Mouse (Mus musculus) CD8-positive naive resting alpha-beta T cell, adult 2 months (primary cell): ENCODE data around the gene Hps6.

ENCODE experiments used
- DNase-seq, 2 experiments: peaks; one replicate each; pipeline ENCODE4 v3.0.0; 2022; ENCODE audit warnings: low read depth in 2 of 2, low spot score in 2 of 2

Gene Hps6

GRCm38 (mm10) chr19:46029652-46030051 is 26.3 kb downstream of the Hps6 start:
- no peak for DNase-seq

DNA sequence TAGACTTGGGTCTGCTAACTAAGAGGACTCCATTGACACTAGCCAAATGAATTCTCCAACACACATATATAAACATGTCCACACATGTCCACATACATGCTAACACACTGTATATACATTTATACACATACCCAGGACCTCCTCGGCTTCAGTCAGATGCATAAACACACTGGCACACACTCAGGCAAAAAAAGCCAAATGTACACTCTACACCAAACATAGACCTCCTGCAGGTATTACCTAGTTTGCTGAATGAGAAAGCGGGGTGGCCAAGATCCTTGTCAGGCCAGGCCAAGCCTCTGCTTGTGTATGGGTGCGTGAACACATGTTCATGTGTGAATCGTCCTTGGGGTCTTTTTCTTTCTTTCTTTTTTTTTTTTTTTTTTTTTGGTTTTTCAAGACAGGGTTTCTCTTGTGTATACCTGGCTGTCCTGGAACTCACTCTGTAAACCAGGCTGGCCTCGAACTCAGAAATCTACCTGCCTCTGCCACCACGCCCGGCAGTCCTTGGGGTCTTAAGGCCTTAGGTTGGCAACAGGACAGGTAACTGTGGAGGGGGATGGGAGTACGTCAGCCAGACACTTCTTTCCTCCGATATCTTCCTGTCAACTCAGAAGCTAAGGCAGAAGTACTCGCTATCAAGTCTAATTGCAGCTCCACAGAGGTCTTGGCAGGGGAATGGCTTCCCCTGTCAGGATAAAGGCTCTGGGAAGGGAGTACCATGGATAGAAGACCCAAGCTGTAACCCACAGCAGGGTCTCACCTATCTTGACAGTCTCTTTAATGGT is 27.1 kb downstream of the Hps6 start:
- no peak for DNase-seq

GRCm38 (mm10) chr19:46031689-46032432 is 28.6 kb downstream of the Hps6 start:
- DNase-seq, result no peak

DNA sequence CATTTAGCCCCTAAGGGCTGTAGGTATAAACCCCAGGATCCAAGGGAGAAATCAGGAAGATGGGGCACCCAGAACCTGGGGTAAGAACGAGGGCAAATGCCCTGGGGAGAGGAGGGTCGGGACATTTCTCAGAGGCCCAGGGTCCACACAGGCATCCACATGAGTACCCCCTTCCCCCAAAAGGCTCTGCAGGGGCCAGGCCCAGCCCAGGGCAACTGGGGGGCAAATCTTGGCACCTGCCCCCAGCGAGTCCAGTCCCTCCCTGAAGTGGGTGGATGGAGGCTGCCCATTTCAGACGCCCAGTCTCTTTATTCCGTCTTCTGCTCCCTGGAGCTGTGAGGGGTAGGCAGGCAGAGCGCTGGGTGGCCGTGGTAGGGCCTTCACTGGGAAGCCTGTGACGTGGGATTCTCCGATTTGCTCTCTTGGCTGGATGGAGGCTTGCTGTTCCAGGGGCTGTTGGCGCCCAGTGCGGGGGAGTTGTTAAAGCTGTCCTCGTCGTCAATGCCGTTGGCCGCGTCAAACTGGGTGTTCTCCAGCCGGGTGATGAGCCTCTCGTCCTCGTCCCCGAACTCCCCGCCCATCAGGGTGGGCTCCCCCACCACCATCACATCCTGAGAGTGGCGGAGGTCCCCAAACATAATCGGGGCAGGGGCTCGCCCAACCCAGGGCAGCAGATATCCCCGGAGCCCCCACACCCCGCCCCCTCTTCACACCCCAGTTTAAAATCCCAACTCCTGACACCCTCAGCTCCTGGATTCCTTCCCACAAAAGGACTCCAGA is 29.6 kb downstream of the Hps6 start:
- no peak for DNase-seq

GRCm38 (mm10) chr19:46033911-46034310 is 30.6 kb downstream of the Hps6 start:
- DNase-seq, result no peak

DNA sequence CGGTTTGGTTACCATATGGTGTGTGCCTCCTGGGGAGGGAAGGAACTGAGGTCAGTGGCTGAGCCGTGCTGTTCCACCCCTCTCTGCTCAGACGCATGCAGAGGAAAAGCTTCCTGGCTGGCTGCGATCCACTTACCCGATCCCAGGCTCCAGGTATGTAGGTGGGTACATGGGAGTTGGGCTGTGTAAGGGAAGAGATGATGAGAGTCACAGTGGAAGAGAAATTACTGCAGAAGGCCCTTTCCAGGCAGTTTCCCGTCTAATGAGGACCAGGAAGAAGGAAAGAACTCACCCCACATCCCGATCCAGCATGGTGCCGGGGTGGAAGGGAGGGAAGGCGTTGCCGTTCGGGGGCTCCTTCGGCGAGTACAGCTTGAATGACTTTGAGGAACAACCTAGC is 32.7 kb downstream of the Hps6 start:
- DNase-seq, result no peak

- DNase-seq, result peak in 1 of 2 experiments; percentile 25
Measured at GRCm38 (mm10) chr19:46036477-46037242, 33.4 kb downstream of the Hps6 start.

- DNase-seq, result peak in 1 of 2 experiments; percentile 42
Measured at GRCm38 (mm10) chr19:46037243-46037924, 34.1 kb downstream of the Hps6 start.

GRCm38 (mm10) chr19:46037925-46038850 is 34.9 kb downstream of the Hps6 start:
- DNase-seq, result peak in 1 of 2 experiments; percentile 32

DNA sequence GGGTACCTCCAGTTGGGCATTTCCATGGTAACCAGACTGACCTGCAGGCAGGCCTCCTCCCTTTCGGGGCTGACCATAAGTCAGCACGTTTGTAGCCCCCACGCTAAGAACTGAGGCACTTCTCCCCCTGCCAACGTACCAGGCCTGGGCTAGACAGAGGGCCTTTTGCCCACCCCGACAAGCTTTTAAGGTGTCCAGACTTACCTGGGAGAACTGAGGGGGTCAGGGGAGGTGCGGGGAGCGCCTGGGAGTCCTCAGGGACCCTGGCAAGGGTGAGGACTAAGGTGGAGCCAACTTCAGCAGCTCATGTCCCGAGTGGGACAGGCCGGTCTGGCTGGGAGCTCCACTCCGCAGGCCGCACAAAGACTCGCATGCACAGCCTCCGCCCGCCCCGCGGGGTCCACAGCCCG is 35.5 kb downstream of the Hps6 start:
- no peak for DNase-seq

- DNase-seq, result peak; percentile 78 to 84
Measured at GRCm38 (mm10) chr19:46039478-46039877, 36.2 kb downstream of the Hps6 start.

DNA sequence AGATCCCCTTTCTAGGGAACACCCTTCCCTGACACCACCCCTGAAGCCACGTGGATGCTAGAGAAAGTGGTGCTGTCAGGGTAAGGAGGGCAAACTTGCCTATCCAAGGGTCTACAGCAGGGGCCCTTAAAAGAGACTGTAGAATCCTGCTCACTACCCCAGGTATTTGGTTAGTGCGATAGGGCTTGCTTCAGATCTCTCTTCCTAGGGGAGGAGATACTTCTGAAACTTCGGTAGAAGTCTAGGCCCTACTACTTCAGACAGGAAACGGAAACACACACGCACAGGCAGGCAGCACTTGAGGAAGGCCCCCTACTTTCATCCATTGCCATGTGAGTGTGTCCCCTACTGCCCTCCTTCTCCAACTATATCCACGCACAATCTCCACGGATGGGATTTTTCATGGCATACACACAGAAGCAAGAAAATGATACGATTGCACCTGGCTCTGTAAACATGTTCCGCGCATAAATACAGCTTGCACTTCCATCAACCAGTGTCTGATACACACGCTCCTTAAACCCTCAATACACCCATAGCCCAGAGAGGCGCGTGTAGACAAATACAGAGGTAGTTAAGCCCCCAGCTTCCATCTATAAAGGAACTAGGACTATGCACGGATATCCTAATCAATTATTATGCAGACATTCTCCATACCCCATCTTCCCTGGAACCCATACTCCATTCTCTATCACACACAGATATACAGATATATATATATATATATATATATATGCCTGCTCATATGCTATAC is 37.0 kb downstream of the Hps6 start:
- DNase-seq, result peak; percentile 41 to 59

DNA sequence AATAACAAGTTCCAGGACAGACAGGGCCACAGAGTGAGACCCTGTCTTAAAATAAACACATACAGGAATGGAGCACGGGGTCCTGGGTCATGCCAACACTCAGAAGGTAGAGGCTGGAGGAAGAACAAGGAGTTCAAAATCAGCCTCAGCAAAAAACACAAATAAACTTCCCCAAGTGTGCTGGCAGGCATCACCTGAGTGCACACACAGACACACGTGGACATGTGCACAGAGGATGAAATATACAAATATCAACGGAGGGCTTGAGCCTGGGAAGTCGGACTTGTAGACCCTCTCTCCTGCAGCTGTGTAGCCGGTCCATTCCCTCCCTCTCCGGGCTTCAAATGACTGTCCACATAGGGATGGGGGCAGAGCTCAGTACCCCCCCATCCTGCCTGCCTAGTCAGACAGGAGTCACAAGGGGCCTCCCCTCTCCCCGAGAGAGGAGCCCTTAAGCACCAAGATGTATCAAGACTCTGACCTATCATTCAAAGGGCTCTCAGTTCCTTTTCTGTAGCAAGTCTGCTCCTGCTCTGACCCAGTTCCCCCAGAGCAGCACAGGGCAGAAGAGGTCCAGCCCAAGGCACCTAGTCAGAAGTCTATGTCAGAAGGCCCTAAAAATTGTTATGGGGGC is 38.1 kb downstream of the Hps6 start:
- no peak for DNase-seq

- no peak for DNase-seq
Measured at GRCm38 (mm10) chr19:46041933-46042475, 38.7 kb downstream of the Hps6 start.

DNA sequence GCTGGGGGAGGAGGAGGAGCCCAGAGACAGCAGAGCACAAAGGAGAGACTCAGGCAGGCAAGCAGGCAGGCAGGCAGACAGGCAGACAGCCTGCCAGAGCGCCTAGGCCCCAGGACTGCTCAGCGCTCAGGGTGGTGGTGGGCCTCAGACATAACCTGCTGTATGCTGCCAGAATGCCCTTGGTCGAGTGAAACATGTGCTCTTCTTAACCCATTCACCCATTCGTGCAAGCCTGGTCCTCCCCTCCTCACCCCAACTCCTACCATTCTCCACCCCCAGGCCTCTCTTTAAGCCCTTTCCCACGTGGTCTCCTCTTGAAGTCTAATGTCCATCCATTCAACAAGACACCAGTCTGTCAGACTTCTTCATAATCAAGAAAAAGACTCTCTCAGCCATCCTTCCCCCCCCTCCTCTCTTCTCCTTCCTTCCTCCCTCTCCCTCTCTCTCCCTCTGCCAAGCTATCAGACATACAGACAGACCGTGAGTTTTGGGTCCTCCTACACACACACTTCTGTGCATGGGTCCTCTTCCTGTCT is 39.2 kb downstream of the Hps6 start:
- peak in 1 of 2 experiments; percentile 33 for DNase-seq

DNA sequence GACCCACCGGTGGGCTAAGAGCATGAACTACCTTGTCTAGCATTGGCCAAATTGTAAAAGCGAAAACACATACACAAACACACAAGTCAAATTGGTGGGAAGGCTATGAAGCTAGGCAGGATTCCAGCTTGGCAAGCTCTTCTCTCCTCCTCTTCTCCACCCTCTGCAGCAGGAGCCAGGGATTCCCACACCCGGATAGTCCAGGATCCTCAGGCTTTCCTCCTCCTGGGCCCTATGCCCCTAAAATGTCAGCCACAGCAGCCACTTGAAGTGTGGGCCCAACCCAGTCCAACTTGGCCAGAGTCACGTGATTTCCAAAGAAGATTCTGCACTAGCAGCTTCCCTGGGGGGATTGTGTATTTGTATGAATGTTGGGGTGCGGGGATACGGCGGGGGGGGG is 40.1 kb downstream of the Hps6 start:
- no peak for DNase-seq

- no peak for DNase-seq
Measured at GRCm38 (mm10) chr19:46044271-46044992, 41.1 kb downstream of the Hps6 start, which contains the start of gene Pprc1. Gene Pprc1, plus strand, starts transcription at chr19:46044886.
